Mouse (Mus musculus): Measurements from ENCODE around the gene Prss3.
"Not testable (repeated sequence)": the region's sequence is repeated elsewhere in the genome, so short reads cannot be mapped to it uniquely, and the experiment has no call there.

Prss3 gene

DNA sequence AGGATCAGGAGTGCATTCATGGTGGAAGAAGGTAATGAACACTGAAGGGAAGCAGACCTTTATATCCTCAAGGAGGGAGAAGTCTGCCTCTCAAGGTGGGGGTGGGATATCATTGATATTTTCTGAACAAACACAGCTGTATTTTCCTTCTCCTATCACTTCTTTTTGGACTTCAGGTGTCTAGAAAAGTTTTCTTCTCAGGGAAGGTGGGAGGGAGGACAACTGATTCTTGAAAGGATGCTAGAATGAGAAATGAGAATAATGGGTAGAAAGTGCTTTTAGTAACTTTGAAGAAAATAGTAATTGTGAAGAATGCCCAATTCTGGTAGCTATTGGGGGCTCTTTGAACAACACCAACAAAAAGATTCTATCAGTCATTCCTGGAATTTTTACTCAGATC is at the start of gene Prss3:
Prss3 (minus strand) TSS at position 101 of the 400 bp plus-strand sequence.
- not testable (repeated sequence) for DNase-seq

- not testable (repeated sequence) for DNase-seq
Observed at GRCm38 (mm10) chr6:41392056-41392455, 14.6 kb upstream of the Prss3 start, which contains the start of gene Gm5771. Gene Gm5771 (plus strand): TSS chr6:41392356.

GRCm38 (mm10) chr6:41391640-41392039 is 14.2 kb upstream of the Prss3 start:
- DNase-seq, result not testable (repeated sequence)

DNA sequence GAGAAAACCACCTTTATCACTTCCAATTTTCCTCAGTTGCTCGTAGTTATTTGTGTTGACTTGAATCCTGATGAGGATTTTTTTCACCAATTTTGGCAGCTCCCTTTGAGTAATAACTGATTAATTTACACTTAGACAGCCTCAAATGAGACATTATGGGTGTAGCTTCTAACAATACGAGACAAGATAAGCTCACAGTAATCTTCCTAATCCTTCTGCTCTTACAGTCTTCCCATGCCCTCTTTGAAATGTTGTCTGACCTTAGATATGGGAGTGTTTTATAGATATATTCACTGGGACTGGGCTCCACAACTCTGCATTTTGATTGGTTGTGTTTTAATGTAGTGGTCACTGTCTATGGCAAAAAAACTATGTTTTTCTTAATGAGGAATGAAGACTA is 9.3 kb upstream of the Prss3 start:
- DNase-seq, result no peak

- not testable (repeated sequence) for DNase-seq
Observed at GRCm38 (mm10) chr6:41373772-41374171, 3.7 kb downstream of the Prss3 start.

GRCm38 (mm10) chr6:41353932-41354331 is 23.5 kb downstream of the Prss3 start, which contains the start of gene Try10:
Gene Try10 (plus strand): TSS chr6:41354105.
- DNase-seq, result no peak

Data from lung, postnatal 10 days (tissue).